Mouse (Mus musculus) heart, postnatal 25 days (tissue): ENCODE data around the gene Rgs11. TPM values are rescaled to one million over a fixed set of nuclear protein-coding genes. Genes with fewer than 3 reads are reported as not detected.

Experiments used
- DNase-seq: peaks from one replicate; pipeline ENCODE4 v3.0.0; 2022; ENCODE audit warnings: low spot score
- intact Hi-C: fragments of 180-260 bp; cut with DNase I; formaldehyde crosslinking; loops from one replicate; pipeline ENCODE4 v1.15.1; 2025
- total RNA-seq, 2 experiments: library from RNA; stranded (reverse); gene quantifications; 2 replicates each; pipeline ENCODE4 v1.2.3; 2021

Gene Rgs11
- total RNA-seq, 2 experiments from 2014 or later: 0.29 to 0.73 TPM

GRCm38 (mm10) chr17:26225150-26225549, 22.4 kb downstream of the Rgs11 start:
- DNase-seq: no peak
- intact Hi-C loops: no loop called here

GRCm38 (mm10) chr17:26229776-26230175, 27.0 kb downstream of the Rgs11 start:
- DNase-seq: no peak
- intact Hi-C loops: no loop called here

GRCm38 (mm10) chr17:26231156-26231555, 28.4 kb downstream of the Rgs11 start:
- DNase-seq: no peak
- intact Hi-C loops: no loop called here

- no peak for DNase-seq
- intact Hi-C loops: no loop called here
These were observed 30.1 kb downstream of the Rgs11 start for GRCm38 (mm10) chr17:26232863-26233262.

GRCm38 (mm10) chr17:26234386-26234785, 31.6 kb downstream of the Rgs11 start:
- intact Hi-C loops: no loop called here
- DNase-seq: no peak

- no peak for DNase-seq
- intact Hi-C loops: no loop called here
These were observed 32.5 kb downstream of the Rgs11 start for GRCm38 (mm10) chr17:26235077-26235815.

- intact Hi-C loops: no loop called here
These were observed 34.9 kb downstream of the Rgs11 start for GRCm38 (mm10) chr17:26237667-26238066.

GRCm38 (mm10) chr17:26239551-26239950, 36.8 kb downstream of the Rgs11 start:
- DNase-seq: no peak
- intact Hi-C loops: no loop called here

More at GRCm38 (mm10) chr17:26237667-26238066, 34.9 kb downstream of the Rgs11 start:
- DNase-seq: no peak

GRCm38 (mm10) chr17:26240120-26240790, 37.5 kb downstream of the Rgs11 start:
- no peak for DNase-seq
- intact Hi-C loops: loop anchor here (5.0 kb wide), 2 partner anchors 118 to 143 kb away; partner anchors contain the start of genes Mrpl28 and Nme4

GRCm38 (mm10) chr17:26240990-26241389, 38.2 kb downstream of the Rgs11 start:
- no peak for DNase-seq
- intact Hi-C loops: loop anchor here (5.0 kb wide), 2 partner anchors 119 to 144 kb away; partner anchors contain the start of genes Mrpl28 and Nme4

- peak; percentile 3 for DNase-seq
- intact Hi-C loops: loop anchor here (2.0 to 5.0 kb wide), 3 partner anchors 105 to 146 kb away; partner anchors contain the start of genes Axin1, Mrpl28 and Nme4
These were observed 40.8 kb downstream of the Rgs11 start for GRCm38 (mm10) chr17:26243471-26244100.

GRCm38 (mm10) chr17:26244101-26244841, 41.5 kb downstream of the Rgs11 start, which contains the start of gene Fam234a:
Gene Fam234a (minus strand): TSS chr17:26244242.
- peak; percentile 87 for DNase-seq
- intact Hi-C loops: loop anchor here (5.0 kb wide), 2 partner anchors 122 to 147 kb away; partner anchors contain the start of genes Mrpl28 and Nme4

GRCm38 (mm10) chr17:26251886-26252538, 49.3 kb downstream of the Rgs11 start:
- intact Hi-C loops: loop anchor here (2.0 to 10.0 kb wide), 2 partner anchors 477 to 953 kb away; partner anchors contain the start of genes Lemd2 and Narfl

GRCm38 (mm10) chr17:26252539-26253251, 49.9 kb downstream of the Rgs11 start, which contains the start of gene Luc7l:
Gene Luc7l (plus strand): TSS chr17:26252896.
- intact Hi-C loops: loop anchor here (10.0 kb wide), 1 partner anchor 478 kb away; the partner anchor contains the start of gene Narfl
- DNase-seq: peak; percentile 87

More at GRCm38 (mm10) chr17:26251886-26252538, 49.3 kb downstream of the Rgs11 start:
- DNase-seq: no peak

GRCm38 (mm10) chr17:26253399-26253798, 50.6 kb downstream of the Rgs11 start:
- no peak for DNase-seq
- intact Hi-C loops: loop anchor here (10.0 kb wide), 1 partner anchor 479 kb away; the partner anchor contains the start of gene Narfl

GRCm38 (mm10) chr17:26255313-26255712, 52.6 kb downstream of the Rgs11 start:
- no peak for DNase-seq
- intact Hi-C loops: loop anchor here (10.0 kb wide), 1 partner anchor 481 kb away; the partner anchor contains the start of gene Narfl
